Comparison of ENCODE assay signal across 17 mouse cellular contexts in the genomic region with DNA sequence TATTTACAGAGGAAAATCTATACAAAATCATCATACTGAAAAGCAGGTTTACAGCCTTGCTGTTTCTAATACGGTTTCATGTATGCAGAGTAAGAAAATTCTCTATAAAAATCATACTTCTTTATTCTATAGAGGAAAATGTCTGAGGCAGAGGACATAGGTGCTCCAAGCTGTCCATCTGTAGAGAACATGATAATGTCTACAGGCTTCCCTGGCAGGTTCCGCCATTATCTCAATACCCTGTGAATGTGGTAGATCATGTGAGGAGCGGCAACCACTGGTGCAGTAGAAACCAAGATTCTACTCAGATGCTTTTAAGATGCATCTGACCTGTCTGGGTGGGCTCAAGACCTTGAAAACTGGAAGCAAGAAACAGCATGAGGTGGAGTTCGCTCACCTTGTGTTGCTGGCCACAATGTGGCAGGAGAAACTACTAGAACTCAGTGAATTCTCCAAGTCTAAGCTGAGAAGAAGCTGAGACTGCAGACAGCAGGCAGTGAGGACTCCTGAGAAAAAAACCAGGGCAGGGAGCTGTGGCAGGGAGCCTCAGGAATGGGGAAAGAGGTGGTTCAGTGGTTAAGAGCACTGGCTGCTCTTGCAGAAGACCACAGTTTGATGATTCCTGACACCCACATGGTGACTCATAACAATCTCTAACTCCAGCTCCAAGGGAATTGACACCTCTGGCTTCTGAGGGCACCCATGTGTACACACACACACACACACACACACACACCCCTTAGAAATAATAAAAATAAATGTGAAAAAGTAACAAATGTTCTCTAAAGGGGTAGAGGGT. TPM values are rescaled to one million over a fixed set of nuclear protein-coding genes. Genes with fewer than 3 reads are reported as not detected.
A peak's percentile ranks its signal among the peaks of the same experiment; 100 is the strongest.
DNase-seq lines count a peak whose midpoint lies in the region; ATAC-seq and TF ChIP-seq lines count a peak whose summit lies in the region.
"Had no signal": no experiment of that assay in that cellular context is flagged by ENCODE, and none has a peak within 500 bp of the region (broad histone marks: within the 10 kb centered on the region; RNA-seq: fewer than 3 reads in every experiment).

No protein-coding gene starts in this region.

- peaks cover 61% of the 10 kb centered on the region for H3K36me3 ChIP-seq in erythroblast, embryonic 14.5 days (ENCODE audit: control insufficient read depth)
- no peaks in the 10 kb centered on the region for H3K36me3 ChIP-seq in spleen, adult 2 months (ENCODE audit: control insufficient read depth, insufficient read depth, low read length)
- no peaks in the 10 kb centered on the region for H3K36me3 ChIP-seq in myocyte (ENCODE audit: control insufficient read depth, insufficient read depth)
- H3K36me3 ChIP-seq: forebrain, embryonic 12.5 days; limb, embryonic 10.5 days; neural tube, embryonic 12.5 days had no signal

- H3K27me3 ChIP-seq in erythroblast, embryonic 14.5 days (ENCODE audit: control insufficient read depth): no peaks in the 10 kb centered on the region
- no peaks in the 10 kb centered on the region for H3K27me3 ChIP-seq in spleen, adult 2 months (ENCODE audit: control insufficient read depth, insufficient read depth, low read length)
- H3K27me3 ChIP-seq in myocyte (ENCODE audit: control insufficient read depth, insufficient read depth, insufficient read length): no peaks in the 10 kb centered on the region
- H3K27me3 ChIP-seq: forebrain, embryonic 12.5 days; neural tube, embryonic 12.5 days had no signal

- H3K4me3 ChIP-seq in erythroblast, embryonic 14.5 days (replicated peaks): peak overlapping the region; percentile 54
- no peak overlapping the region for H3K4me3 ChIP-seq in spleen, adult 2 months (ENCODE audit: extremely low read depth, insufficient read depth, insufficient read length)
- H3K4me3 ChIP-seq in myocyte: no peak overlapping the region
- H3K4me3 ChIP-seq: forebrain, embryonic 12.5 days; limb, embryonic 10.5 days; neural tube, embryonic 12.5 days had no signal

- no peaks in the 10 kb centered on the region for H3K9me3 ChIP-seq in erythroblast, embryonic 14.5 days (ENCODE audit: control insufficient read depth, low read length)
- H3K9me3 ChIP-seq: forebrain, embryonic 12.5 days; limb, embryonic 10.5 days; neural tube, embryonic 12.5 days had no signal

- no peak for ATAC-seq in erythroblast, adult 5-6 weeks (replicated peaks; ENCODE audit: low FRiP score, poor library complexity, severe bottlenecking)

- TF ChIP-seq POLR2A in spleen, adult 2 months (IDR thresholded peaks at IDR 0.05; ENCODE audit: low read depth, low read length): no peak
- TF ChIP-seq POLR2A in myocyte (IDR thresholded peaks at IDR 0.05; ENCODE audit: insufficient read length, low read depth): no peak

- peaks cover 80% of the 10 kb centered on the region for H3K79me2 ChIP-seq in myocyte (ENCODE audit: control insufficient read depth, insufficient read depth)

- no peak for TF ChIP-seq CTCF in spleen, adult 2 months (IDR thresholded peaks at IDR 0.05; ENCODE audit: extremely low read depth, insufficient read depth, insufficient read length, insufficient replicate concordance)

- peaks cover 97% of the 10 kb centered on the region for H3K4me1 ChIP-seq in erythroblast, embryonic 14.5 days (ENCODE audit: control insufficient read depth)
- H3K4me1 ChIP-seq in spleen, adult 2 months (ENCODE audit: control insufficient read depth, insufficient read depth, insufficient read length): peaks cover 59% of the 10 kb centered on the region

- DNase-seq in spleen, adult 2 months (ENCODE audit: low read depth in 1 of 2, low spot score in 2 of 2): no peak
- no peak for DNase-seq in spleen, postnatal 4 days (ENCODE audit: low spot score in 2 of 2)
- peak; percentile 61 for DNase-seq in liver
- no peak for DNase-seq in left cerebral cortex, adult 18-20 months (ENCODE audit: low spot score in 2 of 2)
- no peak for DNase-seq in urinary bladder, postnatal 36 days (ENCODE audit: low spot score in 2 of 2)
- DNase-seq: adrenal gland, adult 2 months; cerebellum, adult 8-10 months; kidney, adult 9 months; layer of hippocampus, postnatal 36 days had no signal

- no peak overlapping the region for H3ac ChIP-seq in myocyte (ENCODE audit: control insufficient read depth, insufficient read length)

- peak overlapping the region; percentile 54 for H3K4me2 ChIP-seq in myocyte (ENCODE audit: low read depth)
- H3K4me2 ChIP-seq: forebrain, embryonic 12.5 days; hindbrain, embryonic 14.5 days; lung, embryonic 14.5 days; neural tube, embryonic 12.5 days had no signal

- 87% methylated on average over 4 of the region's 4 CpGs for WGBS in spleen, adult 2 months

- H3K27ac ChIP-seq in spleen, adult 2 months (ENCODE audit: insufficient read depth, low read length): peak overlapping the region; percentile 65; the same call in 1 of the 2 replicates
- H3K27ac ChIP-seq: forebrain, embryonic 12.5 days; hindbrain, embryonic 14.5 days; limb, embryonic 10.5 days; neural tube, embryonic 12.5 days had no signal

TF ChIP-seq in myocyte, 11 proteins besides CTCF, POLR2A, EP300 and RAD21:
- TF ChIP-seq CEBPB (IDR thresholded peaks at IDR 0.05; ENCODE audit: insufficient read depth, poor library complexity, severe bottlenecking) (0 out of 2 replicates have a peak, but pooled peaks have one; percentile 14), POLR2AphosphoS2 (IDR thresholded peaks at IDR 0.05; ENCODE audit: insufficient read length, low read depth) (no peak)

RNA-seq across cellular contexts. Expression of gene Tmem131, which starts 20.6 kb away (rescaled TPM):
- 7.8 and 8.1 TPM in 2 replicates for polyA plus RNA-seq in erythroblast, embryonic 14.5 days (2012)
- total RNA-seq in erythroblast, adult 5-6 weeks (2015; ENCODE audit: low replicate concordance): 214 and 220 TPM in 2 replicates
- total RNA-seq in erythroblast, adult 5-6 weeks (2017; ENCODE audit: low replicate concordance): 159 and 168 TPM in 2 replicates
- polyA plus RNA-seq in spleen, adult 2 months (2012; rRNA removed): 23.7 and 26.5 TPM in 2 replicates
- polyA plus RNA-seq in myocyte (2012; fragmentation: generic; extraction: Trizol): 12.2 TPM
- 10 to 100 TPM; 51.7 to 55.0 TPM for total RNA-seq in left cerebral cortex, adult 18-20 months (2021)
